Mouse (Mus musculus) C2C12 (cell line): ENCODE results near the gene Soat1. TPM values are rescaled to one million over a fixed set of nuclear protein-coding genes. Genes with fewer than 3 reads are reported as not detected.
A peak's percentile ranks its signal among the peaks of the same experiment; 100 is the strongest.

Experiments used
- H3K27me3 ChIP-seq: one replicate; pipeline ENCODE4 v1.6.1; 2011; ENCODE audit not compliant: control insufficient read depth, insufficient read depth, insufficient read length
- H3K36me3 ChIP-seq: one replicate; pipeline ENCODE4 v1.6.1; 2011; ENCODE audit not compliant: control insufficient read depth, insufficient read depth
- H3K4me3 ChIP-seq: one replicate; pipeline ENCODE4 v1.5.1; 2011; ENCODE audit warnings: mild to moderate bottlenecking, control low read depth; ENCODE audit not compliant: poor library complexity, insufficient read depth, severe bottlenecking
- H3K79me2 ChIP-seq: one replicate; pipeline ENCODE4 v1.6.1; 2011; ENCODE audit not compliant: control insufficient read depth, insufficient read depth
- H3K79me3 ChIP-seq: one replicate; pipeline ENCODE4 v1.6.1; 2011; ENCODE audit warnings: low read depth, control low read depth
- H3ac ChIP-seq: one replicate; pipeline ENCODE3; 2011; ENCODE audit warnings: low read depth; ENCODE audit not compliant: control insufficient read depth, insufficient read length
- CEBPB ChIP-seq: IDR thresholded peaks from one replicate; pipeline ENCODE4 v1.6.1; 2011; ENCODE audit warnings: low read depth, mild to moderate bottlenecking, control low read depth, moderate library complexity
- CTCF ChIP-seq: IDR thresholded peaks from one replicate; pipeline ENCODE4 v1.5.1; 2011; ENCODE audit not compliant: control insufficient read depth, insufficient read depth, insufficient read length
- FOSL1 ChIP-seq: IDR thresholded peaks from one replicate; pipeline ENCODE4 v1.8.0; 2011; ENCODE audit warnings: mild to moderate bottlenecking, low read length; ENCODE audit not compliant: poor library complexity, insufficient read depth, severe bottlenecking
- MAX ChIP-seq: IDR thresholded peaks from one replicate; pipeline ENCODE4 v1.6.1; 2011; ENCODE audit warnings: mild to moderate bottlenecking, control low read depth
- MYOD1 ChIP-seq: IDR thresholded peaks from one replicate; pipeline ENCODE4 v1.6.1; 2011; ENCODE audit warnings: low read depth; ENCODE audit not compliant: control insufficient read depth, insufficient read length
- MYOG ChIP-seq: IDR thresholded peaks from one replicate; pipeline ENCODE4 v1.6.1; 2011; ENCODE audit not compliant: control insufficient read depth, insufficient read length; ENCODE audit errors: extremely low read depth
- USF1 ChIP-seq: IDR thresholded peaks from one replicate; pipeline ENCODE4 v1.6.1; 2011; ENCODE audit warnings: low read depth, mild to moderate bottlenecking, control low read depth, moderate library complexity
- polyA plus RNA-seq: library from polyadenylated mRNA; unstranded; fragments of >200 nt; fragmentation: generic; extraction: Trizol; gene quantifications from one replicate; pipeline ENCODE4 v1.2.1, GENCODE M21; 2012; ENCODE audit warnings: missing spikeins

Gene Soat1
- polyA plus RNA-seq, 1 experiment = 72.5 TPM

DNA sequence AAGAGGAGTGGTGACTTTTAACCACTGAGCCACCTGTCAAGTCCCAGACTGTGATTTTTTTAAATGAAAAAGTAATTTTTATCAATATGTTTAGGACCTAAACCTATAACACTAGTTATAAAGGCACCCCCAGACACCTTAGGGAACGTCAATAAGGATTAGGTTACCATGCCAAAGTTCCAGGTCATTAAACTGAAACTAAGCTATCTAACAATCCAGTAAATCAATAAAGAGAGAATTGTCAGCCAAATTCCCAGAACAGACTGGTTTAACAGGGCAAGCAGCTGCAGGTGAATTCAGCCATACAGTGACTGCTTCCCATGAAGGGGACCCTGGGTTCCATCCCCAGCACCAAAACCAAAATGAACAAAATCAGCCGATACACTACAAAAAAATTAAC lies 31.8 kb upstream of the Soat1 start:
- Histone ChIP-seq H3K79me2 (no peaks in the 10 kb centered on the region), H3K79me3 (no peaks in the 10 kb centered on the region), H3K36me3 (no peaks in the 10 kb centered on the region), H3K4me3 (no peak overlapping the region), H3ac (no peak overlapping the region), H3K27me3 (no peaks in the 10 kb centered on the region)
- TF ChIP-seq CTCF (no peak), MYOG (no peak), MAX (no peak), CEBPB (no peak), USF1 (no peak)

DNA sequence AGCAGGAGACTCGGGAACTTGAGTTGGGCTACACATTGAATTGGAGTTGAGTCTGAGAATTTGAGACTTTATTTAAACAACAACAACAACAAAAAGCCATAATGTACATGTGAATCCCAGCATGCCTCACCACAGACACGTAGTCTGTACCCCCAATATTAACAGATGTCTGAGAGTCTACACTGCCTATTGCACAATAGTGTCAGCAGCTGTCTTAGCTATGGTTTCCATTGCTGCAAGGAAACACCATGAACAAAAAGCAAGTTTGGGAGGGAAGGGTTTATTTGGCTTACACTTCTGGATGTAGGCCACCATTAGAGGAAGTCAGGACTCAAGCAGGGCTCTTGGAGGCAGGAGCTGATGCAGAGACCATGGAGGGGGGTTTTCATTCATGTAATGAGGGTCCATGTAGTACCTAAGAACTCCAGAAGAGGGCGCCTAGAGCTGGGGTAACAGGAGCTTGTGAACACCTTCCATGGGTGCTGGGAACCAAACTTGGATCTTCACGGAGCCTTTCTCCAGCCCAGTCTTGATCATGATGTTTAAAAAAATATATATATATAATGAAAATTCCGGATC lies 30.9 kb upstream of the Soat1 start:
- no peak overlapping the region for H3K4me3 ChIP-seq
- peak; percentile 54 for TF ChIP-seq CEBPB
- no peak for TF ChIP-seq CTCF
- no peaks in the 10 kb centered on the region for H3K27me3 ChIP-seq
- H3K79me3 ChIP-seq = no peaks in the 10 kb centered on the region
- no peaks in the 10 kb centered on the region for H3K36me3 ChIP-seq
- no peak overlapping the region for H3ac ChIP-seq
- no peaks in the 10 kb centered on the region for H3K79me2 ChIP-seq

DNA sequence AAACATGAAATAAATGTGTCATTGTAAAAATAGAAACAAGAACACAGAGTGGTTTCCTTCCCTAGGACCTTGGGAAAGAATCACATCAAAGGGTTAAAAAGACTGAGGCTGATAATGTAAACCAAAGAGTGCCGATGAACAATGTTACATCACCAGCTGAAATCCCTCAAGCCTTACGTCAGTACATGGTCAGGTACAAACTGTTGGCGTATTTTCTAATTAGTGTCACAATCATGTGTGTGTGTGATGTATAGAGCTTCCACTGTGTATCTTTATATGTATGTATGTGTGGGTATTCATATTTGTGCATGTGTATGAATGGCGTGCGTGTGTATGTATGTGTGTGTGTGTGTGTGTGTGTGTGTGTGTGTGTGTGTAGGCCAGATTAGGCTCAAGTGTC lies 22.8 kb upstream of the Soat1 start:
- H3K36me3 ChIP-seq = no peaks in the 10 kb centered on the region
- TF ChIP-seq USF1 (no peak), MAX (no peak), MYOG (no peak), CEBPB (no peak), CTCF (no peak), FOSL1 (no peak), MYOD1 (no peak)
- no peak overlapping the region for H3K4me3 ChIP-seq
- H3ac ChIP-seq = no peak overlapping the region
- no peaks in the 10 kb centered on the region for H3K79me2 ChIP-seq
- no peaks in the 10 kb centered on the region for H3K27me3 ChIP-seq
- H3K79me3 ChIP-seq = no peaks in the 10 kb centered on the region

DNA sequence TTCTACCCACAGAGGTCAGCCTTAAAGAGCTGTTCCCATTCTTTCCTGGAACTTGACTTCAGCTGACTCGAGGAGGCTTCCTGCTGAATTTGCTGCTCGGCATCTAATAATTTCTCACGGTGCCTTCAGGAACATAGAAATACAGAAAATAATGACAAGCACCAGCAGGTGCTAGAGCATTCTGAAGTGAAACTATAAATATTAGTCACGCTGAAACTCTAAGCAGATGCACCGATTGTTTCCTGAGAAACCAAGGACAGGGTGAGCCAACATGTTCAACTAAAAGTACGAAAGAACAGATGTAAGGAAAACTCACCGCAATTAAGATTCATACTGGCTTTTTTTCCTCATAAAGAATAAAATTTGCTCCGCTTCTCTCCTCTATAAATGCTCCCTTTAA lies 20.9 kb upstream of the Soat1 start:
- H3K27me3 ChIP-seq = no peaks in the 10 kb centered on the region
- no peaks in the 10 kb centered on the region for H3K36me3 ChIP-seq
- no peak overlapping the region for H3K4me3 ChIP-seq
- H3K79me2 ChIP-seq = no peaks in the 10 kb centered on the region
- H3K79me3 ChIP-seq = no peaks in the 10 kb centered on the region
- TF ChIP-seq MYOD1 (peak; percentile 75), USF1 (no peak)
- H3ac ChIP-seq = no peak overlapping the region

DNA sequence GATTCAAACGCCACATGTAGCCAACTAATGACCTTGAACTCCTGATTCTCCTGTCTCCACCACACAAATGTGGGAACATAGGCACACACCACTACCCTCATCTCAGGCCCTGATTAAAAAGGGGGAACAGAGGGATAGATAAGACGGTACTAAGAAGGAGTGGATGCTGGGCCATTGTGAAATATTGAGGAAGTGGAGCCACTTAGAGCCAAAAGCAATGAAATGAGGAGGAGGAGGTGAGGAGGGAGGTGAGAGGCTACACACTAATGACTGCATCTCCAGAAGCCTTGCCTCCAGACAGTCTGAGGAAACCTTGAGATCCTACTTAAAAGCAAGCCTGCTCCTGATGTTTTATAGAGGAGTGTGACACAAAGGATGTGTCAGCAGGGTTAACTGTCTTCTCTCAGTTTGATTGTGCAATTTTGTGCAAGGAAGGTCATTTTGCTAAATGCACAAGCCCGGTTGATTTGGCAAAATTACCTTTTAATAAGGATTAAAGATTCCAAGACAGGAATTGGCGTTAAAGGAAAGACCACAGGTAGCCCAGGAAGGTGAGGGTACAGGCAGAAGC lies 17.2 kb upstream of the Soat1 start:
- Histone ChIP-seq H3K27me3 (no peaks in the 10 kb centered on the region), H3K4me3 (no peak overlapping the region), H3ac (no peak overlapping the region), H3K79me3 (no peaks in the 10 kb centered on the region), H3K36me3 (no peaks in the 10 kb centered on the region), H3K79me2 (no peaks in the 10 kb centered on the region)
- TF ChIP-seq CTCF (no peak), MYOD1 (no peak), MAX (no peak), USF1 (no peak), FOSL1 (no peak), CEBPB (no peak), MYOG (no peak)

DNA sequence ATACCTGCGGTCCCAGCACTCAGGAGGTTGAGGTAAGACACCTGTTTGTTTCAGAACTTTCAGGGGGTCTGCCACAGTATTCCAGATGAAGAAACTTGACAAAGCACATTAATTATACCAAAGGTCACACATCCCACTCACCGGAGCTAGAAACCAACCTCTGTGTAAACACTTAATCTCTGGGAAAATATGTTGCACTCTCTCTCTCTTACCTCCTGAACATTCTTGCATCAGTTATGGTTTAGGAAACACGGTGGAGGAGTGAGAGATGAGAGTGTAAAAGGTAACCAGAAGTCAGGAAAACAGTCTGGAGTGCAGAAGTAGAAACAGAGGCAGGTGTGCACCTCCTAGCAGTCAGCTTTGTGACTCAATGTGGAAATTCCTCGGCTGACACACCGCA lies 13.9 kb upstream of the Soat1 start:
- no peak overlapping the region for H3K4me3 ChIP-seq

More for the DNA sequence above, 13.9 kb upstream of the Soat1 start:
- Histone ChIP-seq H3K27me3 (no peaks in the 10 kb centered on the region), H3K79me3 (no peaks in the 10 kb centered on the region), H3K79me2 (no peaks in the 10 kb centered on the region), H3K36me3 (no peaks in the 10 kb centered on the region), H3ac (no peak overlapping the region)
- TF ChIP-seq USF1 (no peak), MAX (no peak), MYOG (no peak), FOSL1 (no peak), CTCF (no peak), CEBPB (no peak), MYOD1 (no peak)
